Mouse (Mus musculus): ENCODE results near the gene Eef2k. TPM values are rescaled to one million over a fixed set of nuclear protein-coding genes. Genes with fewer than 3 reads are reported as not detected.

Gene Eef2k
- polyA plus RNA-seq, 1 experiment = 21.9 TPM

DNA sequence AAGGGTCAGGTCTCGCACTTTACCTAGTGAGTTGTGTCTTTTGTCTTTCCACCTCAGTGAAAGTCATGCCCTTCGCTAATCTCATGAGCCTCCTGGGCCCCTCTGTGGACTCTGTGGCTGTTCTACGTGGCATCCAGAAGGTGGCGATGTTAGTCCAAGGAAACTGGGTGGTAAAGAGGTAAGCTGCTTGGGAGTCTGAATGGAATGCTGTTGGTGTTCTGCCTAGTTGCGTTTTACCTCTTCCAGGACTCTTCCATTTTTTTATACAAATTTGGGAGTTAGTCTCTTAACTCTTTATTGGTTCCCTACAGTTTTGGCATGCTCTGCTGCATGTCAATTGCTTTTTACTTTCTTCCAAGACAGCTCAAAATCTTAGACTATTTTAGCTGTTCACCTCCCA lies 92.1 kb downstream of the Eef2k start:
- Histone ChIP-seq H3K79me2 (ENCODE audit: control insufficient read depth, insufficient read depth) (no peaks in the 10 kb centered on the region), H3K79me3 (ENCODE audit: low read depth) (no peaks in the 10 kb centered on the region), H3K36me3 (ENCODE audit: control insufficient read depth, insufficient read depth) (peaks cover 41% of the 10 kb centered on the region), H3ac (ENCODE audit: control insufficient read depth, insufficient read length, low read depth) (no peak overlapping the region), H3K27me3 (ENCODE audit: control insufficient read depth, insufficient read depth, insufficient read length) (no peaks in the 10 kb centered on the region), H3K4me3 (ENCODE audit: insufficient read depth, poor library complexity, severe bottlenecking) (no peak overlapping the region)
- TF ChIP-seq MAX (IDR thresholded peaks at IDR 0.05) = no peak
- TF ChIP-seq CEBPB (IDR thresholded peaks at IDR 0.05; ENCODE audit: low read depth) = no peak
- TF ChIP-seq USF1 (IDR thresholded peaks at IDR 0.05; ENCODE audit: low read depth) = no peak
- TF ChIP-seq MYOG (IDR thresholded peaks at IDR 0.05; ENCODE audit: control insufficient read depth, extremely low read depth, insufficient read length) = no peak
- no peak for TF ChIP-seq MYOD1 (IDR thresholded peaks at IDR 0.05; ENCODE audit: control insufficient read depth, insufficient read length, low read depth)
- TF ChIP-seq FOSL1 (IDR thresholded peaks at IDR 0.05; ENCODE audit: insufficient read depth, low read length, poor library complexity, severe bottlenecking) = no peak
- TF ChIP-seq CTCF (IDR thresholded peaks at IDR 0.05; ENCODE audit: control insufficient read depth, insufficient read depth, insufficient read length) = peak; percentile 53

DNA sequence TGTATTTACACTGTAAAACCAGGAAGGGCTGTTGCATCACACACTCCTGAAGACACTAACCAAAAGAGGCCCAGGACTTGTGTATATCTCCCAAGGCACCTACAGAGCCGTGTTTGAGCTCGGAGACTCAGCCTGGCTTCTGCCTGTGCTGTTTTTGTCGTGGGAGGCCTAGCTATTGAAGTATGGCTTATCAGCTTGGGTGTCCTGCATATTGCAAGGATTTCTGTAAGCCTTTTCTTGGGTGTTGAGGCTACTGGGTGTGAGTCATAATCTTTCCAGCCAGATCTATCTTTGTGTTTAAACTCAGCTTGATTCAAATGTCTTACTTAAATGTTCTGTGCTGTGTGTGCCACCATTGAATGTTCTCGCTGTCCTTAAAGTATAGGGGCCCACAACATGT lies 93.9 kb downstream of the Eef2k start:
- TF ChIP-seq MYOD1 (IDR thresholded peaks at IDR 0.05; ENCODE audit: control insufficient read depth, insufficient read length, low read depth) (no peak), MYOG (IDR thresholded peaks at IDR 0.05; ENCODE audit: control insufficient read depth, extremely low read depth, insufficient read length) (no peak), CTCF (IDR thresholded peaks at IDR 0.05; ENCODE audit: control insufficient read depth, insufficient read depth, insufficient read length) (no peak), CEBPB (IDR thresholded peaks at IDR 0.05; ENCODE audit: low read depth) (no peak), MAX (IDR thresholded peaks at IDR 0.05) (no peak), FOSL1 (IDR thresholded peaks at IDR 0.05; ENCODE audit: insufficient read depth, low read length, poor library complexity, severe bottlenecking) (no peak), USF1 (IDR thresholded peaks at IDR 0.05; ENCODE audit: low read depth) (no peak)
- H3K79me3 ChIP-seq (ENCODE audit: low read depth) = no peaks in the 10 kb centered on the region
- H3K36me3 ChIP-seq (ENCODE audit: control insufficient read depth, insufficient read depth) = peaks cover 40% of the 10 kb centered on the region
- H3K27me3 ChIP-seq (ENCODE audit: control insufficient read depth, insufficient read depth, insufficient read length) = no peaks in the 10 kb centered on the region
- H3K79me2 ChIP-seq (ENCODE audit: control insufficient read depth, insufficient read depth) = no peaks in the 10 kb centered on the region
- H3K4me3 ChIP-seq (ENCODE audit: insufficient read depth, poor library complexity, severe bottlenecking) = no peak overlapping the region
- H3ac ChIP-seq (ENCODE audit: control insufficient read depth, insufficient read length, low read depth) = no peak overlapping the region

DNA sequence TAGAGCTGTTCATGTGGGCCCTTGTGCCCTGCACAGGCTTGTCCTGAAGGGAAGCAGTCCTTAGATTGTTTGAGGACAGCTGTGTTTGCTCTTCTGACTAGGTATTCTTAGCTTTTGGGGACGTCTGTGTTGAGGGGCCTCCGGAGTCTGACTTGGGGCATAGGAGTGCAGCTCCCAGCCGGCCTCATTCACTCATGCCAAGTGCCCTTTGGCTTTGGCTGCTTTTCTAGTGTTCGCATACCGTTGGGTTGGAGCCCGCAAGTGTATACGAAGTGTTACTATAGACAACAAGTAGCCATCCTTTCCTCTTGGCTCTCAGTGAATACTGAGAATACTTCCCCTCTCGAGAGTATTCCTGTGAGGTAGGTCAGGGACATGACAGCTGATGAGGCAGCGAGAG lies 95.6 kb downstream of the Eef2k start:
- H3K27me3 ChIP-seq (ENCODE audit: control insufficient read depth, insufficient read depth, insufficient read length) = no peaks in the 10 kb centered on the region
- H3K4me3 ChIP-seq (ENCODE audit: insufficient read depth, poor library complexity, severe bottlenecking) = no peak overlapping the region
- no peak overlapping the region for H3ac ChIP-seq (ENCODE audit: control insufficient read depth, insufficient read length, low read depth)
- no peak for TF ChIP-seq CEBPB (IDR thresholded peaks at IDR 0.05; ENCODE audit: low read depth)
- no peak for TF ChIP-seq MYOG (IDR thresholded peaks at IDR 0.05; ENCODE audit: control insufficient read depth, extremely low read depth, insufficient read length)
- TF ChIP-seq CTCF (IDR thresholded peaks at IDR 0.05; ENCODE audit: control insufficient read depth, insufficient read depth, insufficient read length) = no peak
- TF ChIP-seq USF1 (IDR thresholded peaks at IDR 0.05; ENCODE audit: low read depth) = no peak
- no peak for TF ChIP-seq MAX (IDR thresholded peaks at IDR 0.05)
- TF ChIP-seq FOSL1 (IDR thresholded peaks at IDR 0.05; ENCODE audit: insufficient read depth, low read length, poor library complexity, severe bottlenecking) = no peak
- no peak for TF ChIP-seq MYOD1 (IDR thresholded peaks at IDR 0.05; ENCODE audit: control insufficient read depth, insufficient read length, low read depth)
- H3K79me3 ChIP-seq (ENCODE audit: low read depth) = no peaks in the 10 kb centered on the region
- H3K79me2 ChIP-seq (ENCODE audit: control insufficient read depth, insufficient read depth) = no peaks in the 10 kb centered on the region
- H3K36me3 ChIP-seq (ENCODE audit: control insufficient read depth, insufficient read depth) = peaks cover 44% of the 10 kb centered on the region

DNA sequence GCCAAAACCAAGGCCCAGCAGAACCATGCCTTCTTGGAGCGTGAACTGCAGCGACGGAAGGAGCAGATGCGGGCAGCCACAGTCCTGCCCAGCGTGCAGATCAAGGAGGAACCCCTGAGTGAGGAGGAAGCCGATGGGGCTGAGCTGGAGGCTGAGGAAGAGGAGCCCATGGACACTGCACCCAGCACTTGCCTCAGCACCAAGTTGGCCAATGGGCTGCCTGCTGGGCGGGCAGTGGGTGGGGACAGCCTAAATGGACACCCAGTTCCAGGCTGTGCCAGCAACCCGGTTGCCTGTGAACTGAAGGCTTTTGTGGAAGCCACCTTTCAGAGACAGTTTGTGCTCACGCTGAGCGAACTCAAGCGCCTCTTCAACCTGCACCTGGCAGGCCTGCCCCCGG lies 97.7 kb downstream of the Eef2k start:
- Histone ChIP-seq H3K79me2 (ENCODE audit: control insufficient read depth, insufficient read depth) (no peaks in the 10 kb centered on the region), H3K4me3 (ENCODE audit: insufficient read depth, poor library complexity, severe bottlenecking) (no peak overlapping the region), H3K79me3 (ENCODE audit: low read depth) (no peaks in the 10 kb centered on the region), H3K36me3 (ENCODE audit: control insufficient read depth, insufficient read depth) (peaks cover 45% of the 10 kb centered on the region), H3K27me3 (ENCODE audit: control insufficient read depth, insufficient read depth, insufficient read length) (no peaks in the 10 kb centered on the region), H3ac (ENCODE audit: control insufficient read depth, insufficient read length, low read depth) (no peak overlapping the region)
- no peak for TF ChIP-seq CTCF (IDR thresholded peaks at IDR 0.05; ENCODE audit: control insufficient read depth, insufficient read depth, insufficient read length)
- TF ChIP-seq USF1 (IDR thresholded peaks at IDR 0.05; ENCODE audit: low read depth) = no peak
- TF ChIP-seq MYOG (IDR thresholded peaks at IDR 0.05; ENCODE audit: control insufficient read depth, extremely low read depth, insufficient read length) = no peak
- TF ChIP-seq MAX (IDR thresholded peaks at IDR 0.05) = no peak
- no peak for TF ChIP-seq FOSL1 (IDR thresholded peaks at IDR 0.05; ENCODE audit: insufficient read depth, low read length, poor library complexity, severe bottlenecking)
- no peak for TF ChIP-seq CEBPB (IDR thresholded peaks at IDR 0.05; ENCODE audit: low read depth)
- TF ChIP-seq MYOD1 (IDR thresholded peaks at IDR 0.05; ENCODE audit: control insufficient read depth, insufficient read length, low read depth) = no peak

DNA sequence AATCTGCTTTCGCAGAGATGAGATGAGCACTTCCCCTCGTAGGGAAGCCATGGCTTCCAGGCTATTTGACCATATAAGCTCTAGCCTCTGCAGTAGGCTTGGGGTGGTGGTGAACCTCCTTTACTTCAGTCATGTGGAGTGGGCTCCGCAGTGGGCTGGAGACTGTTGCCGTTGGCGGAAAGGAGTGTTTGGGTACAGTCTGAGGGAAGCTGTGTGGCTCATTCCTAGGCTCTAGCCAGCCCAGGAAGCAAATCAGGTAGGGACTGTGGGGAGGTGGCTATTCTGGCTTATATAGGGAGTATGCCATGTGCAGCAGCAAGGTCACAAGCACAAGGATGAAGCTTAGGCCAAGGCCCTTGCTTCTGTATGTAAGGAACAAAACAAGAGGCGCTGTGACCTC lies 98.6 kb downstream of the Eef2k start:
- Histone ChIP-seq H3K36me3 (ENCODE audit: control insufficient read depth, insufficient read depth) (peaks cover 36% of the 10 kb centered on the region), H3K79me3 (ENCODE audit: low read depth) (no peaks in the 10 kb centered on the region)

DNA sequence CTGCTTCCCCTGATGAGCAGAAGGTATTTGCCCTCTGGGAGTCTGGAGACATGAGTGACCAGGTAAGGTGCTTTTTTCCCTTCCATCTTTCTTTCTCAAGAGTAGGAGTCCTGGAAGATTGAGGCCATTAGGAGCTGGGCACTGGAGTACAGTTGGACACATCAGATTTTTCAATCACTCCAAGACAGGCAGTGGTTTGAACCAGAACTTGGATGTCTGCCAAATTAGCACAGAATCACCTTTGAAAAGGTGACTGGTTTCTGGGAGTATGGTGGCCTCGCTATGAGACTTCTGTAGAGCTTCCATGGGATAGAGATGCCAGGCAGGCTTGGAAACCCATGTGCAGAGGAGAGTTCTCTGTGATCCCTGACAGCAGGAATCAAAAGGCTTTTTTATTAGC lies 99.9 kb downstream of the Eef2k start:
- H3K4me3 ChIP-seq (ENCODE audit: insufficient read depth, poor library complexity, severe bottlenecking) = no peak overlapping the region
- H3K27me3 ChIP-seq (ENCODE audit: control insufficient read depth, insufficient read depth, insufficient read length) = no peaks in the 10 kb centered on the region
- TF ChIP-seq MYOD1 (IDR thresholded peaks at IDR 0.05; ENCODE audit: control insufficient read depth, insufficient read length, low read depth) = no peak
- TF ChIP-seq FOSL1 (IDR thresholded peaks at IDR 0.05; ENCODE audit: insufficient read depth, low read length, poor library complexity, severe bottlenecking) = no peak
- no peak for TF ChIP-seq CTCF (IDR thresholded peaks at IDR 0.05; ENCODE audit: control insufficient read depth, insufficient read depth, insufficient read length)
- no peak for TF ChIP-seq MYOG (IDR thresholded peaks at IDR 0.05; ENCODE audit: control insufficient read depth, extremely low read depth, insufficient read length)
- no peak for TF ChIP-seq CEBPB (IDR thresholded peaks at IDR 0.05; ENCODE audit: low read depth)
- TF ChIP-seq USF1 (IDR thresholded peaks at IDR 0.05; ENCODE audit: low read depth) = no peak
- TF ChIP-seq MAX (IDR thresholded peaks at IDR 0.05) = no peak
- H3K79me3 ChIP-seq (ENCODE audit: low read depth) = no peaks in the 10 kb centered on the region
- H3K36me3 ChIP-seq (ENCODE audit: control insufficient read depth, insufficient read depth) = peaks cover 36% of the 10 kb centered on the region
- no peaks in the 10 kb centered on the region for H3K79me2 ChIP-seq (ENCODE audit: control insufficient read depth, insufficient read depth)
- no peak overlapping the region for H3ac ChIP-seq (ENCODE audit: control insufficient read depth, insufficient read length, low read depth)

More for the DNA sequence above, 98.6 kb downstream of the Eef2k start:
- H3K79me2 ChIP-seq (ENCODE audit: control insufficient read depth, insufficient read depth) = no peaks in the 10 kb centered on the region
- TF ChIP-seq USF1 (IDR thresholded peaks at IDR 0.05; ENCODE audit: low read depth) (no peak), CEBPB (IDR thresholded peaks at IDR 0.05; ENCODE audit: low read depth) (no peak), CTCF (IDR thresholded peaks at IDR 0.05; ENCODE audit: control insufficient read depth, insufficient read depth, insufficient read length) (no peak)
- H3K4me3 ChIP-seq (ENCODE audit: insufficient read depth, poor library complexity, severe bottlenecking) = no peak overlapping the region
- H3K27me3 ChIP-seq (ENCODE audit: control insufficient read depth, insufficient read depth, insufficient read length) = no peaks in the 10 kb centered on the region
- H3ac ChIP-seq (ENCODE audit: control insufficient read depth, insufficient read length, low read depth) = no peak overlapping the region
